Mouse (Mus musculus): ENCODE measurements around the gene Nectin2.

Gene Nectin2

DNA sequence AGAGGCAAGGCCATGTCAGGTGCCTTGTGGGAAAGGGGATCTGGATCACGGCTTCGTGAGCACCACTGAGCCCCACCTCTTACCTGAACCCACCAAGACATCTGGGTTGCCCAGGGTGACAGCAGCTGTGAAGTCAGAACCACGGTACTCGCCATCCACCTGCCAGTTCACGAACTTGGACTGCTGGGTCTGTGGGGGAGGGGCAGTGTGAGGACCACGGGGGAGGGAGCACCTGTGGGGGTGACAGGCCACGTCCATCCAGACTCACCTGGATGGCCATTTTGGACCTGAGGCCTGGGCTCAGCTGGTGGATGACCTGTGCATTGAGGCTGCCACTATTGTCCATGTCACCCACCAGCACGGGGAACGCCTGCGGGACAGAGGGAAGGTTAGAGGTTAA is 39.6 kb downstream of the Nectin2 start:
- 92% methylated on average over 10 of the region's 10 CpGs for WGBS

DNA sequence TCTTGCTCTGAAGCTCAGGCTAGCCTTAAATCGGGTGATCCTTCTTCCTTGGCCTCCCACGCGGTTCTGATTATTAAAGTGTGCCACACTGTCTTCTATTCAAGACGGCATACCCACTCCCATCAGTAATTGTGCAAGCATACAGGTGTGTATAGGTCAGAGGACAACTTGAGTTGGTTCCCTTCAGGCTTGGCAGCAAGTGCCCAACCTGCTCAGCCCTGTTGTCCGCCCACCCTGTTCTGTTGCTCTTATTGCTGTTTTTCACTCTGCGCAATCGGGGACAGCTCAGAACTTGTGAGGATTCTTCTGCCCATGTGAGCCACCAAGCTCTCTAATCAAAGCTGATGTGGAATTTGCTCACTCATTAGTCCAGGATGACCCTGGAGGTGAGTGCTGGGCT is 45.0 kb downstream of the Nectin2 start:
- 93% methylated on average over 7 of the region's 7 CpGs for WGBS

DNA sequence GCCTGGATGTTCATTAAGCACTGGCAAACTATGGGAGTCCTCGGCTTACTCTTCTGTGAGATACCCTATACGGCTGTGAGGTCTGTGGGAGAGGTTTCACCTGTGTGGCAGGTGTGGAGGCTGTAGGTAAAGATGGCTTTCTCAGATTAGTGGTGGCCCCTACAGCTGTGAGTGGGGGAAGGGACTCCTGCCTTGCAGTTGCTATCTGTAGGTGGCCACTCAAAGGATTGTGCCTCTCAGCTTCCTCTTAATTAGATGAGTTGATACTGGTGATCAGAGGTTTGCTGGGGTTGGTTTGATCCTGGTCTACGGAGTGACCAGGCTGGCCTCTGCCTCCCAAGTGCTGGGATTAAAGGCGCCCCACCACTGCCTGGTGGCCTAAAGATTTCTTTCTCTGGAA is 45.8 kb downstream of the Nectin2 start:
- 96% methylated on average over 4 of the region's 4 CpGs for WGBS

DNA sequence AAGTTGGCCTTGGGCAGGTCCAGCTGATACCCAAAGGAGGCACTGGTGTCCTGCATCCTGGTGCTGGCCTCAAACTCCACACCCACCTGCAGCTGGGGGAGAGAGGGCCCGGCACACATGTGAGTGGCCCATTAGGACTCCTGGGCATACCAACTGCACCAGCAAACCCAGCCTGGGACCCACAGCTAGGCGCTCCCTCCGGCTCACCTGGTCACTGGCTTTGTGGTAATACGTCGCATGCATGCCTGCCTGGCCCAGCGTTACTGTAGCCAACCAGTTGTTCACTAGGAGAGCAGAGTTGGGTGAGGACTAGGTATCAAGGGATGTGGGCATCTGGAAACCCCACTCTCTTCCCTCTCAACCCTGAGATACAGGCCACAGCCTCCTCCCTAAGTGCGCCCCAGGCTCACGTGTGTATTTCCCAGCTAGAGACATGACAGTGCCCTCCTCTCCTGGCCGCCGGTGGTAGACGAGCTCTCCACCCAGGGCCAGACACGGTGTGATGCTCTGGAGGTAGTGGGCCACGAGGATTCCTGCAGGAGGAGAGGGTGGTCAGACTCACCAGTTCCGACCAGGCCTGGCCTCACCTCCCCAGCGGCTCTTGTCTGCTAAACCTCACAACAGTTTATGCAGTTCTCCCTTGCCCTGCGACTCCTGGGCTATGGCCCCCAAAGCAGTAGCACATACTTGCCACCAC is 47.3 kb downstream of the Nectin2 start:
- 95% methylated on average over 16 of the region's 16 CpGs for WGBS

DNA sequence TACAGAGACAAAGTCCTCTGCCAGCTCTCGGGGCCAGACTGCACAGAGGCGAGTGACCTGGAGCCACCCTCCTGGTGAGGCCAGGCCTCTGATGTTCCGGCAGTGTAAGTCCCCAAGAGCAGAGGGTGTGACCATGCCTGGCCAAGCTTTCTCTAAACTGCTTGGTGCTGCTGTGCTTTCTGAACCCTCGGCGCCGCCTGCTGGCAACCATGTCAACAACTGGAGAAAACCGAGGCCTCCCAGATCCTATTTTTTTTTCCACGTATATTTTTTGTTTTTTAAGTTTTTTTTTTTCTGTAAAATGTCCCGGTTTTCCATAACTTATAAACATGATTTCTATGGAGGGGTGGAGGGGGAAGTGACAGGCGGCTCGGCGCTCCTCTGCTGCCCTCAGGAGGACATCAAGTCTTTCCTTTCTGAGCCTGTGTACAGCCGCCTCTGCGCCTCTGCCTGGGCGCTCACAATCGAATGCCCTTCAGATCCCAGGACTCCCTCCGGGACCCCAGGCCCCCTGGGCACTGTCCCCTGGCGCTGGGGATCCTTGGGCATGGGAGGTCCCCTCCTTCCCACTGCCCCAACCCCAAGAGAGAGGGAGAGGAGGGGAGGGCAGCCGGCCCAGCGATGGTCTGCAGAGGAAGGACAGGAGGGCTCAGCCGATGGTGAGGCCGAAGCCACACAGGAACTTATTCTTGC is 49.1 kb downstream of the Nectin2 start:
- WGBS = 32% methylated on average over 22 of the region's 22 CpGs

DNA sequence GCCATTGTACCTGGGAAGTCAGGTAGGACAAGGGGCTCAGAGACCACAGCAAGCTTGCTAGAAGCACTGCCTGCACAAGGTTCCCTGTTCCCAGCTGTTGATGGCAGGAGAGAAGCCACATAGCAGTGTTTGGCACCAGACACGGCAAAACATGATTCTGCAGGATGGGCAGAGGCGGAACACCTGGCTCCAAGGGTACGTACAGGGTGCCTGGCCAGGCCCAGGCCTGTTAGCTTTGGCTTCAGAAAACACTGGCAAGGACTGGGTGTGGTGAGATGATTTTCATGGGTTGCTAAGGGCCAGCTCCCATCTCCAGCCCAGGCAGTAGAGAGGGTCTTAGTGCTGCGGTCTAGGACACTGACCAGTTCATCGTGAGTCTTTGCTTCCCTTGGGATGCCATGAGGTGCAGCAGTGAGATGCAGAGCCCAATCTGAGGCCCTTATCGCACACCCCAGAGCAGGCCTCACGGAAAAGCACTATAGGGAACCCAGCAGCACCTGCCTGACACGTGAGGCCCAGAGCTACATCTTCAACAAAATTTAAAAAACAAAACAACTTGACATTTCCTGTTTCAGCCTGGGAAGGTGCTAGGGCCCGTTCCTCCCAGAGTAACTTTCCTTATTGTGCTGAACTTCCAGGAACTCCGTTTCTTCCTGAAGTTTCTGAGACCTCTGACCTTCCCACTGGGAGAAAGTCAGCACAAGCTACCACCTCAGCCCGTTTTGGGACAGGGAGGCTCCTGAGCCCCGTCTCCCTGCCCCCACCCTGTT is 49.8 kb downstream of the Nectin2 start:
- 61% methylated on average over 12 of the region's 12 CpGs for WGBS

DNA sequence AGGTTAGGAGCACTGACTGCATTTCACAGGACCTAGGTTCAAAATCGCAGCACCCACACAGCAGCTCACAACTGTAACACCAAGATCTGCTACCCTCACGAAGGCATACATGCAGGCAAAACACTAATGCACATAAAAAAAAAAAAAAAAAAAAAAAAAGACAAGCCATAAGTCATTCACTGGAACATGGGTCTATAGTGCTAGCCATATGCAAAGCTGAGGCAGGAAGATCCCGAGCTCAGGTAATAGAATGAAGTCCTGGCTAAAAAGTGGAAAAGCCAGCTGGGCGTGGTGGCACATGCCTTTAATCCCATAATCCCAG is 50.5 kb downstream of the Nectin2 start:
- WGBS = 73% methylated on average over 4 of the region's 4 CpGs

DNA sequence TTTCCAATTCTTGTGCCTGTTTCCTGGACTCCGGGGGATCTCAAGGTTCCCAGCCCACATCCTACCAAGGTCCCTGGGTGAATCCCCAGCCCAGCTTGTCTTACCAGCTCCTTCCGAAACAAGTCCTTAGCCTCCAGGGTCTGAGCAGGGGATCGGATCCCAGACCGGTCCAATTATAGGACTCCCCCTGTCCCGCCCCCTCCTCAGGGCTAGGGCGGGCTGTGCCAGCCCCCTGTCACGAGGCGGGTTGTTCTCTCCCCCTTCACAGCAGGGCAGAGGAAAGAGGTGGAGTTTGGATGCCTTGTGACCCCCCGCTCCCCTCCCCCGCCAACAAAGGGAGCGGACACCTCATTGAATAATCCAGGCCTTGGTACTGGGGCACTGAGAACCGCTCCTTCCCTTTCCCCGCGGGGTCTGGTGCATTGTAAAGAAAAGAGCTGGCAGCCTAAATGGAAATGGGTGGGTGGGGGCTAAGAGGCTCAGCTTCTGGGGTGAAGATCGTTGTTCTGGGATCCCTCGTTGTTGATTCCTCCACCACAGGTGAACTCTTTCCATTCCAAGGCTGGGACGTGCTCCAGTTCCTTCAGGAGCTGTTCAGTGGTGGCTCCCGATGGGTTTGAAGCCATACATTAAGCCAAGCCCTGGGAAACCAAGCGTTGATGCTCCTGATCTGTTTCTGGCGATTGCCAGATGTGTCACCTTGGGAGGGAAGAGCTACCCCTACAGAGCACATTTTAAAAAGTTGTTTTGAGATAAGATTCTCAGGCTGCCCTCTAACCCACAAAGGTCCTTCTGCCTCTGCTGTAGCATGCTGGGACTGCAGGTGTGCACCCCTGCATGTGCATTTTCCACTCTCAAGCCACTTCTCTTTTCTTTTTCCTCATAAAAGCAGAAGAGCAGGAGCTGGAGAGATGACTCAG is 51.1 kb downstream of the Nectin2 start, which contains the start of gene Apoe:
Gene Apoe, minus strand, starts transcription at position 282 of the 920 bp plus-strand sequence.
- 4% methylated on average over 20 of the region's 20 CpGs for WGBS

DNA sequence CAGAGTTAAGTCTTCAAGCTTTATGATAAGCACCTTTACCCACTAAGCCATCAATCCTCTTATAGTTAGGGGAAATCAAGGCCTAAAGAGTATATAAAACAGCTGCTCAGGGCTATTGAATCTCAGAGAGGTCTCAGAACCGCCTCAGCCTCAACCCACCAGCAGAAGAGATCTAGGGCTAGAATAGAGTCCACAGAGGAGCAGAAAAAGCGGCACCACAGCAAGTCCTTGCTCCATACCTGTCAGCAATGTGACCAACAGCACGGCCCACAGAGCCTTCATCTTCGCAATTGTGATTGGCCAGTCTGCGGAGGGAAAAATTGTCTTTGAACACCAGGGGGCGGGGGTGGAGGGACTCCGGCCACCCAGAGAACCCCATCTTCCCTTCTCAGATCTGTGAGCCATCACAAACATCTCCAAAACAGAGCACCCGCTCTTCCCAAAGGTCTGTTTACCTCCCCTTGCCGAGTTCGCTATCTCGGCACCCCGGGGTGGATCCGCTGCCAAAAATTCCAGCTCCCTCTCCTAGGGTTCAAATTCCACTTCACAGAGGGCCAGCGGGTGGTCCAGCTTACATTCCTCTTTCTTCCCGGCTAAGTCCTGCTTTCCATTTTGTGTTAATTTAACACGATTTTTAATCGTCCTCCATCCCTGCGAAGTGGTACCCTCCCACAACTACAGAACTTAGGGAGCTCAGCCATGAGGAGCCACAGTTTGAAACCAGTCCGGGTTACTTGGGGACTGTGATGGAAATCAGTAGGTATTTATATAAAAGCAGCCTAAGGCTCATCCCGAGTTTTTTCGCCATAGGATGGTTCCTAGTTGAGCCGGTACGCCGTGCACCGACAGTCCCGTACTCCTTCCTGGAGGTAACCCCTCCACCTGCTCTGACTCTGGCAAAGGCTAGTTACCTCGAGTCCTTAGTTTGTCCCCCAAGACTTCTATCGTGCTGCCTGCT is 52.1 kb downstream of the Nectin2 start:
- 13% methylated on average over 28 of the region's 28 CpGs for WGBS

DNA sequence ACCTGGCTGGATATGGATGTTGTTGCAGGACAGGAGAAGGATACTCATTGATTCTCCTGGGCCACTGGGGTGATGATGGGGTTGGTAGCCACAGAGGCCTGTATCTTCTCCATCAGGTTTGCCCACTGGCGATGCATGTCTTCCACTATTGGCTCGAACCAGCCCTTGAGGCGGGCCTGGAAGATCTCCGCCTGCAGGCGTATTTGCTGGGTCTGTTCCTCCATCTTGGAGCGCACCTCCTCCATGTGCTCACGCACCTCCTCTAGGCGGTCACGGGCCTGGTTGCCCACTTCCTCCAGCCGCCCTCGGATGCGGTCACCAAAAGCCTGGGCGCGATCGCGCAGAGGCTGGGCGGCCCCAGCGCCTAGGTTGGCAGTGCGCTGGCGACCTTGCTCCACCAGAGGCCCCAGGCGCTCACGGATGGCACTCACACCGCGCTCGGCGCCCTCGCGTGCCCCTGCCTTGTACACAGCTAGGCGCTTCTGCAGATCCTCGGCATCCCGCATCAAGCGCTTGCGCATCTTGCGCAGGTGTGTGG is 53.9 kb downstream of the Nectin2 start:
- WGBS = 93% methylated on average over 34 of the region's 34 CpGs

DNA sequence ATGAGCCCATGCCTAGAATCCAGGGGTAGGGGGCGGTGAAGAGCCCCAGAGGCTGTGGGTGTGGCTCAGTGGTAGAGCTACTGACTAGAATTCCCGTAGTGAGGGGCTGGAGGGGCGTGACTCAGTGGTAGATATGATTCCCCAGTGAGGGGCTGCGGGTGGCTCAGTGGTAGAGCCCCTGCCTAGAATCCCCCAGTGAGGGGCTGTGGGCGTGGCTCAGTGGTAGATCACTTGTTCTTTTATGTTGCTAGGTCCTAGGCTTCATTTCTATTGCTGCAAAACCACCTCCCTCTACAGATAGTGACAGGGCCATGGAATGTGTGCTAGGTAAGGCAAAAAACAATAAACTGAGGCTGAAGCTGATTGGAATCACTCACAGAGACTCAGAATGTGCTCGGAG is 54.4 kb downstream of the Nectin2 start:
- 86% methylated on average over 6 of the region's 6 CpGs for WGBS

DNA sequence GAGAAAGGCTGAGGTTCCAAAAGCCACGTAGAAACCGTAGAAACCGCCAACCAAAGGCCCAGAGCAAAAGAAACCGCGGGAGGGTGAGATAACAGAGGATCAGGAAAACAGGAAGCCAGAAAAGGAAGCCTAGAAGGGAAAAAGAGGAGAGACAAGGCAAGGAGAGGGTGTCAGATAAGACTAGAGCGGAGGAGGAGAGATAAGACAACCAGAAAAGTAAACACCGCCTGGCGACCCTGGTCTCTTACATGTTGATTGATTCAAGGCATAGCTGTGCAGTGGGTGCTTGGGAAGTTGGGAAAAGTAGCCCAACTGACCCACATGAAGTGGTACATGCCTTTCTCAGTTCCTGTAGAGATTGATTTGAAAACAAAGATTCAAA is 55.1 kb downstream of the Nectin2 start:
- 64% methylated on average over 8 of the region's 8 CpGs for WGBS

DNA sequence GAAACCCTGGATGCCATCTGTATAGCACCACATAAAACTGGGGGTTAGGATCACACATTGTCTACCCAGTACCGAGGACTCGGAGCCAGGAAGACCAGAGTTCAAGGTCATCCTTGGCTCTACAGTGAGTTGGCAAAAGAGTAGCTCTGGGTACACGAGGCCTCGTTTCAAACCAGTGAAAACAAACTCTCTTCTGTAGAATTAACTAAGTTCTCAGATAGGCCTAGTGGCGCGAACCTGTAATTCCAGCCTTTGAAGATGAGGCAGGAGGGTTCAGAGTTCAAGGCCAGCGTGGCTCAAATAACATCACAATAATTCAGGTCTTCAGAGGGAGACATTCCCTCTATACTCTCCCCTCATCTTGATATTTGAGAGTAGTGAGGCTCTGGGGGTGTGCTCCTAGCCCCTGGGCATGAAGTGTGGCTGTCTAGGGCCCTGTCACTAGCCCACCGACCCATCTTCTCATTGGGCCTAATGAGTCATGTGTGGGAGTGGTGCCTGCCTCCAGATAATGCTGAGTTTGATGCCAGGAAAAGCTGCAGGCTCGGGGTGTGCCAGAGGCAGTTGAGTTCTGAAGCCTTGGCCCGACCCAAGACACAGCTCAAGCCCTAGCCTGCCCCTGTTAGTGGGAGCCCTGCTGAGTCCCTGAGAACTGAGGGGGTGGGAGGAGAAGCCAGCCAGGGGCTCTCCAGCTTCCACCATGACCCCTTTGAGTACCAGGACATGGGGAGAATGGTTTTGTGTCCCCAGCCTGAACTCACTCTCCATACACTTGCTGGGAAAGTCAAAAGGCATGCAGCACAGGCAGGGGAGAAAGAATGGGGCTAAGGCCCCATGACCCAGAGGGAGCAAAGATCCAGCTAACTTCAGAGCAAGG is 55.7 kb downstream of the Nectin2 start:
- WGBS = 76% methylated on average over 10 of the region's 10 CpGs

DNA sequence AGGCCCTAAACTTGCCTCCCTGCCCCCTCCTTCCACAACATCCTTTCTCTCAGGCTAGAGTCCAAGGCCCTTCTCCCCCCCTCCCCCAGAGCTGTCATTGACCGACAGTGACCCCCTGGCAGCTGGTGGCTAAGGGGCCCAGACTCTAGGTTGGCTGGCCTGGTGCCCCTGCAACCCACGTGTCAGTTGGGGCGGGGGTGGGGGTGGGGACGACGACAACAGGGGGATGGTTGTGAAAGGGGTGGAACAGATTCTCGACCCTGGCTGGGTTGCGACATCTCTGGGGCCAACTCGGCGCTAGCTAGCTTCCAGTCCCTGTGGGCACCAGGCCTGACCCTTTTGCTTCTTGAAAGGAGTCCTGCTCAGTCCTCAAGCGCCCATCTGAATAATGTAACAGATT is 56.9 kb downstream of the Nectin2 start:
- 42% methylated on average over 10 of the region's 10 CpGs for WGBS

DNA sequence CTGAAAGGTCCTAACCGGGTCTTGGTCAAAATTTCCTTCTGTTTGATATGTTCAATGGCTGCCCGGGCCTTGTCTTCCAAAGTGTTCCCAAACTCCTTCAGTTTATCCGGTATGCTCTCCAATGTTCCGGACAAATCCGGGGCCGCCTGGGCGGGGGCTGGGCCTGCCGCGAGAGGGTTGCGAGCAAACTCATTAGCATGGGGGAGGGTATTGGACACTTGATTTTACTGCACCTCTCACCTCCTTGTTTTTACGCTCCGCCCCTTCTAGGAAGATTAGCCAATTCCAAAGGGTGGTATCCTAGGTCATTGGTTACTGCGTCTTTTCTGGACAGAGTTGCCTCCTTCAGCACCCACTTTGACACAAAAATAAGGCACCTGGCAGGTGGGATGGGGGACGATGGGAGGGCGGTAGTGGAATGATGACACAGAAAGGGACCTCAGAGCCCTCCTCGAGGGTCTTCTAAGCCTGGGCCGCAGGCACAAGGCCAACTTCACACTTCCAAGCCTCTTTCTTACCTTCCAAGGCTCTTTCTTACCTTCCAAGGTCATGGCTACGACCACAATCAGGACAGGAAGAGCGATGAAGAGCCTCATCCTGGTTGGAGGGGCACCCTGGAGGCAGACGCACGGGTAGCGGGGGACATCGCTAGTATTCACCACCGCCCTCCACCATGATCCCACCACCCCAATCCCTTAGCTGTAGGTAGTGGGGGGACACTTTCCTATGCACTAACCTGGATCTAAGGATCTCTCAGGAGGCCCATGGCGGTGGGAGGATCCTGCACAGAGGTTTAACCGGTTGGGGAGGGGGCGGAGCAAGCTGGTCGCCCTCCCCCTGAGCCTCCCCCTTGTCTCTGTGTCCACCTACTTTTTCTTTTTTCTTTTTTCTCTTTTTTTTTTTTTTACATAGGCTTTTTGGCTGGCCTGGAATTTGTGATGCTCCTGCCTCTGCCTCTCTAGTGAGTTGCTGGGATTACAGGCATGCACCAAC is 58.1 kb downstream of the Nectin2 start, which contains the start of gene Apoc1:
Gene Apoc1, minus strand, starts transcription at position 788 of the 993 bp plus-strand sequence.
- 74% methylated on average over 28 of the region's 28 CpGs for WGBS

DNA sequence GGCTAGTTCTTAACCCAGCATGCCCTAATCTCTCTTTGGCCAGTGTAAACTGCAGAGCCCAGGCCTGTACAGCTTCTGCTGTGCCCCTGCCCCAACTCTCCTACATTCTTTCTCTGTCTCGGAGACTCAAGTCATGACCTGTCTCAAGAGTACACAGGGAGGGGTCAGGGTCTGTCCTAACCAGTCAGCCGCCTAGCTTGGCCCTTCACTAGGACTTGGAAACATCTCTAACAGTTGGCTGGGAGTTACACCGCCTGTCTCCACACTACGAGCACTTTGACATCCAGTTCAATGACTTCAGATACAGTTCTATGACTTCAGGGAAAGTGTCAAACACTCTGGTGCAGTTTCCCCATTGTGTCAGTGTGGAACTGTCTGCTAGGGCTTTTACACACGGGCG is 58.8 kb downstream of the Nectin2 start:
- WGBS = 87% methylated on average over 6 of the region's 6 CpGs

DNA sequence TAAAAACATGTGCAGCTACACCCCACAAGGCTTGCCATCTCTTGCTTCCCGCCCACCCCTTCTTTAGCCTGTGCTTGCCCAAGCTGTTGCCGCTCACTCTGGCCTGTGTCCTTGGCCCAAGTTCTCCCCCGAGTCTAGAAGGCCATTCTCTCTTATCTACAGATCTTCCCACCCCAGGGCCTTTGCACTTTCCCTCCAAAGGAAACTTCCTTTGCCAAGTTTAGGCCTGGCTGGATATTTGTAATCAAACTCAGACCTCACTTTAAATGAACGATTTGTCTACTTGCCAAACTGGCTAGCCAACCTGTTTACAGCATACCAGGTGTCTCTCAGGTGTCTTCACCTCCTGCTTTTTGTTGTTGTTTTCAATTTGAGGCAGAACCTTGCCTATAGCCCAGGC is 59.4 kb downstream of the Nectin2 start:
- WGBS = 83% methylated on average over 4 of the region's 4 CpGs

DNA sequence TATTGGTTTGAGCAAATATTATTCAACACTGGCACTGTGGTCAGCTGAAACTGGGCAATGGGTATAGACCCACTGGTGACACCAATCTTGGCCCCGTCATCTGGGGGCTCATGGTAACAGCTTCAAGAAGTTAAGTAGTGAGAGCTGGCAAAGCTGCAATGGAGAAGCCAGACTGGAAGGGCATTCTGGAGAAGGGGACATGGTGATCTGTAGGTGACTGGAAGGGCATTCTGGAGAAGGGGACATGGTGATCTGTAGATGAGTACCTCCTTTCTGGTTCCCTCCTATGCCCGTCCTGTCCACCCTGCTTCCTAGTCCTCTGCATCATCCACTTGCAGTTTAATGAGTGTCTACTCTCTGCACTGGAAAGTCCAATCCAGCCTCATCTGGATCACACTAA is 61.7 kb downstream of the Nectin2 start:
- 91% methylated on average over 2 of the region's 2 CpGs for WGBS

Measured in cerebral cortex, adult 2 months (tissue).